Mouse (Mus musculus): Measurements from ENCODE around the gene Gm5089. TPM values are rescaled to one million over a fixed set of nuclear protein-coding genes. Genes with fewer than 3 reads are reported as not detected.

Gene Gm5089
- polyA plus RNA-seq, 1 experiment, result not detected

DNA sequence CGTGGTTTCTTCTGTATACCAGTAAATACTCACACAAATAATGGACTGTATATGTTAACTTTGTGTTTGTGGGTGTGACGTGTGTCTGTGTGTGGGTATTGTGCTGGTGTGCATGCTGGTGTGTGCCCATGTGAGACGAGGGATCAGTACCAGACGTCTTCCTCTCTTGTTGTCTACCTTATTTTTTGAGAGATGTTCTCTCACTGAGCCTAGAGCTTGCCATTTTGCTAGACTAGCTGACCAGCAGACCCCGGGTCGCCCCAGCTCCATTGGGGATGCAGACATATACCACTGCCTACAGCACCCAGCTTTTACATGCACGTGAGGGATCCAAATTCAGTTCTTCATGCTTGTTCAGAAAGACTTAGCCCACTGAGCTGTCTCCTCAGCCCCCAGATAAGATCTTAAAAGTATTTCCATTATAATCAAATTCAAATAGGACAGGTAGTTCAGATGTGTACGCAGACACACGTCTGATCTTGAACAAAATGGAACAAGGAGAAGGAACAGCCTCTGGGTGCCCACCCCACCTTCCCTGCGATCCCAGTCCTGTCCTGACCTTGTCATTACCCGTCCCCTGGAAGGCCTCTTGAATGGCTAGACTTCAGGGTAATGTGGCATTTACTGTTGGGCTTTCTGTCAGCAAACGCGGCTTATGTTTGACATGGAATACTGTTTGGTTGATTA, 61.1 kb downstream of the Gm5089 start:
- no peak overlapping the region for H3ac ChIP-seq (ENCODE audit: control insufficient read depth, insufficient read length)
- no peak overlapping the region for H3K4me2 ChIP-seq (ENCODE audit: low read depth)
- TF ChIP-seq TCF12 (IDR thresholded peaks at IDR 0.05; ENCODE audit: insufficient read depth, poor library complexity, severe bottlenecking), result no peak
- TF ChIP-seq POLR2A (IDR thresholded peaks at IDR 0.05; ENCODE audit: insufficient read length, low read depth), result no peak
- TF ChIP-seq MYOD1 (IDR thresholded peaks at IDR 0.05; ENCODE audit: control insufficient read depth in 1 of 3, insufficient read length in 2 of 3, low read depth in 2 of 3), result no peak
- no peak for TF ChIP-seq REST (IDR thresholded peaks at IDR 0.05; ENCODE audit: insufficient read depth, insufficient read length)
- no peak for TF ChIP-seq USF1 (IDR thresholded peaks at IDR 0.05; ENCODE audit: low read depth)
- no peak for TF ChIP-seq MYOG (IDR thresholded peaks at IDR 0.05; ENCODE audit: control insufficient read depth in 1 of 3, insufficient read depth in 1 of 3, insufficient read length in 2 of 3, low read depth in 2 of 3)
- TF ChIP-seq SRF (IDR thresholded peaks at IDR 0.05; ENCODE audit: control insufficient read depth, insufficient read length, low read depth), result no peak
- TF ChIP-seq POLR2AphosphoS2 (IDR thresholded peaks at IDR 0.05; ENCODE audit: insufficient read length, low read depth), result no peak
- TF ChIP-seq TCF3 (IDR thresholded peaks at IDR 0.05; ENCODE audit: insufficient read length, low read depth), result no peak
- TF ChIP-seq E2F4 (IDR thresholded peaks at IDR 0.05; ENCODE audit: insufficient read depth), result no peak
- no peak for TF ChIP-seq MAX (IDR thresholded peaks at IDR 0.05; ENCODE audit: low read depth)
- no peak for TF ChIP-seq CEBPB (IDR thresholded peaks at IDR 0.05; ENCODE audit: insufficient read depth, poor library complexity, severe bottlenecking)
- H3K27me3 ChIP-seq (ENCODE audit: control insufficient read depth, insufficient read depth, insufficient read length), result no peaks in the 10 kb centered on the region
- H3K4me3 ChIP-seq, result no peak overlapping the region
- H3K79me2 ChIP-seq (ENCODE audit: control insufficient read depth, insufficient read depth), result no peaks in the 10 kb centered on the region
- H3K36me3 ChIP-seq (ENCODE audit: control insufficient read depth, insufficient read depth), result no peaks in the 10 kb centered on the region

DNA sequence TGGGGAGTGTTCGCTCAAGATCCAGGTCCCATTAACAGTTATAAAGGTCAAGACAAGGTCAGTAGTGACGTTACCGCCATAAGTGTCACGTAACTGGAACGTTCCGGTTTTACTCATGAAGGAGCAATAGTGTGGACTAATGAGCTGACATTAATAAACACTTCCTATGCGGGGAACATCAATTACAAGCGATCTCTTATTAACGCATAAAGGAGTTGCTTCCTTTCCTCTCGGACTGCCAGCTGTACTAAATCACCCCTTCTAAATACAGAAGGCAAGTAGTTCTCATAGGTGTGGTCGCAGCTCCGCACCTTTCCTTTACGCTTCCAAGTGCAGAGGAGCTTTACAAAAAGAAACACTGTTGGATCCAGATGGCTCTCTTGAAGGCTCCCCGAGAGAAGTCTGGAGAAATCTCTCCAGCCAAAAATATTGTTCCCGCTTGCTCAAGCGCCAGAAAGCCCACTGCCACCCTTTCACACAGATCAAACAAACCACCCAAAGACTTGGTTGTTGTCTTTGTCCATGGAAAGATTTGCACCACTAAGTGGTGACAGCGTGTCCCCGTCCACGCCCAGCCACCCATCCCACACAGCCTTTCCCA, 62.4 kb downstream of the Gm5089 start:
- Histone ChIP-seq H3ac (ENCODE audit: control insufficient read depth, insufficient read length) (no peak overlapping the region), H3K4me2 (ENCODE audit: low read depth) (no peak overlapping the region), H3K4me3 (no peak overlapping the region), H3K79me2 (ENCODE audit: control insufficient read depth, insufficient read depth) (no peaks in the 10 kb centered on the region), H3K36me3 (ENCODE audit: control insufficient read depth, insufficient read depth) (no peaks in the 10 kb centered on the region), H3K27me3 (ENCODE audit: control insufficient read depth, insufficient read depth, insufficient read length) (no peaks in the 10 kb centered on the region)
- TF ChIP-seq POLR2A (IDR thresholded peaks at IDR 0.05; ENCODE audit: insufficient read length, low read depth), result no peak
- TF ChIP-seq MYOD1 (IDR thresholded peaks at IDR 0.05; ENCODE audit: control insufficient read depth in 1 of 3, insufficient read length in 2 of 3, low read depth in 2 of 3), result no peak
- TF ChIP-seq TCF3 (IDR thresholded peaks at IDR 0.05; ENCODE audit: insufficient read length, low read depth), result no peak
- no peak for TF ChIP-seq SRF (IDR thresholded peaks at IDR 0.05; ENCODE audit: control insufficient read depth, insufficient read length, low read depth)
- TF ChIP-seq POLR2AphosphoS2 (IDR thresholded peaks at IDR 0.05; ENCODE audit: insufficient read length, low read depth), result no peak
- TF ChIP-seq E2F4 (IDR thresholded peaks at IDR 0.05; ENCODE audit: insufficient read depth), result no peak
- no peak for TF ChIP-seq TCF12 (IDR thresholded peaks at IDR 0.05; ENCODE audit: insufficient read depth, poor library complexity, severe bottlenecking)

DNA sequence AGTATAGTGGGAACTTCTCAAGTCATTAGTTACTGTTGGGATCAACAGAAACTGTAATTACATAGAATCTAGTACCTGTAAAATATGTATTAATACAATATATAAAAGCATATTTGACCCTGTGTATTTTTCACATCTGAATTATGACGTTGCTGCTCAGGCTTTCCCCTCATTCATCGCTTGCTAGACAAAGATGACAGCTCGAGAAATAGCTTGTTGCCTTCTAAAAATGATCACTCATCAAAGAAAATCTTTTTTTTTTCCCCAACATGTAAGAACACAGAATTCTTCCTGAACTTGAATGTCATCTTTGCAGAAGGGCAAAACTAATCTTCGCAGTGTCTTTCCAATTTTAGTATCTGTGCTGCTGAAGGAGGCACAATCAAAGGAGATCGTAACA, 63.1 kb downstream of the Gm5089 start:
- Histone ChIP-seq H3K36me3 (ENCODE audit: control insufficient read depth, insufficient read depth) (no peaks in the 10 kb centered on the region), H3K4me3 (no peak overlapping the region), H3ac (ENCODE audit: control insufficient read depth, insufficient read length) (no peak overlapping the region), H3K4me2 (ENCODE audit: low read depth) (no peak overlapping the region), H3K27me3 (ENCODE audit: control insufficient read depth, insufficient read depth, insufficient read length) (no peaks in the 10 kb centered on the region), H3K79me2 (ENCODE audit: control insufficient read depth, insufficient read depth) (no peaks in the 10 kb centered on the region)
- TF ChIP-seq E2F4 (IDR thresholded peaks at IDR 0.05; ENCODE audit: insufficient read depth) (no peak), POLR2AphosphoS2 (IDR thresholded peaks at IDR 0.05; ENCODE audit: insufficient read length, low read depth) (no peak), TCF3 (IDR thresholded peaks at IDR 0.05; ENCODE audit: insufficient read length, low read depth) (no peak), REST (IDR thresholded peaks at IDR 0.05; ENCODE audit: insufficient read depth, insufficient read length) (no peak), MAX (IDR thresholded peaks at IDR 0.05; ENCODE audit: low read depth) (no peak), MYOD1 (IDR thresholded peaks at IDR 0.05; ENCODE audit: control insufficient read depth in 1 of 3, insufficient read length in 2 of 3, low read depth in 2 of 3) (no peak), USF1 (IDR thresholded peaks at IDR 0.05; ENCODE audit: low read depth) (no peak), POLR2A (IDR thresholded peaks at IDR 0.05; ENCODE audit: insufficient read length, low read depth) (no peak)

DNA sequence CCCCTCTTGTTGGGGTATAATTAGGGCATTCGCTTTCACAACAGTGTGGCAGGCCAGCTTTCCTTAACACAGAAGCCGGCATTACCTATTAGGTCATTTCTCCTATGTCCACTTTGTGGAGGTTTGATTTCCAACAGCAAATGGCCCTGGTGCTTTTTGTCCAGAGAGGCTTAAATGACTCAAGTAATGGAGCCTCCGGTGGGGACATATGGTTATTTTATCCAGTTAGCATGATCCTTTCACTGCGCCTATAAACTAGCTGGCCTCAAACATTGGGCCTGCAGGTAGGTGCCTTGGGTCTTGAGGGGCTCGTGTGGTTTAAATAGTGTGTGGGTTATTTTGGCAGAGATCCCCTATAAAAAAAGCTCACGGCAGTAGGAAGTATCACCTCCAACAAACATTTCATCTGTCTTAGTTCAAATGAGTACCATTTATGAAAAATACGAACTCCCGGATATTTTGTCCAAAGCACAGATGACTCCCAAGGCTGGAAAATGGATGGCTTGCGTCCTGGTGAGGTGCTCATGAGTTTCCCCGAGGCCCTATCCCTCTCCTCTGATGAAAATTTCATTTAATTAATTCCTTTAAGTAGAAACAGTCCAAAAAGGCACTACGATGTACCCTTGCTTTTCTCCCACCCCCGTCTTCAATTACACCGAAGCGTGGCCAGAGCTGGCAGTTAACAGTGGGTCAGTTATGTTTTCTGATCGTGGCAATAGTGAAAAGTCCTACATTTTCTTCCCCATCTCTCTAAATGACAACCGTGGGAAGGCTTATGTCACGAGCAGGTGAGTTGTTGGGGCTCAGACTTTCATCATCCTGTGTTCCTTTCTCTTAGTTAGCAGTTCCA, 64.4 kb downstream of the Gm5089 start:
- TF ChIP-seq SRF (IDR thresholded peaks at IDR 0.05; ENCODE audit: control insufficient read depth, insufficient read length, low read depth), result no peak
- TF ChIP-seq MYOG (IDR thresholded peaks at IDR 0.05; ENCODE audit: control insufficient read depth in 1 of 3, insufficient read depth in 1 of 3, insufficient read length in 2 of 3, low read depth in 2 of 3), result no peak
- no peak for TF ChIP-seq POLR2AphosphoS2 (IDR thresholded peaks at IDR 0.05; ENCODE audit: insufficient read length, low read depth)
- no peak for TF ChIP-seq E2F4 (IDR thresholded peaks at IDR 0.05; ENCODE audit: insufficient read depth)
- TF ChIP-seq TCF3 (IDR thresholded peaks at IDR 0.05; ENCODE audit: insufficient read length, low read depth), result no peak
- no peak for TF ChIP-seq CEBPB (IDR thresholded peaks at IDR 0.05; ENCODE audit: insufficient read depth, poor library complexity, severe bottlenecking)
- no peak for TF ChIP-seq REST (IDR thresholded peaks at IDR 0.05; ENCODE audit: insufficient read depth, insufficient read length)
- no peak for TF ChIP-seq MYOD1 (IDR thresholded peaks at IDR 0.05; ENCODE audit: control insufficient read depth in 1 of 3, insufficient read length in 2 of 3, low read depth in 2 of 3)
- TF ChIP-seq TCF12 (IDR thresholded peaks at IDR 0.05; ENCODE audit: insufficient read depth, poor library complexity, severe bottlenecking), result no peak
- TF ChIP-seq POLR2A (IDR thresholded peaks at IDR 0.05; ENCODE audit: insufficient read length, low read depth), result no peak
- TF ChIP-seq USF1 (IDR thresholded peaks at IDR 0.05; ENCODE audit: low read depth), result no peak
- TF ChIP-seq MAX (IDR thresholded peaks at IDR 0.05; ENCODE audit: low read depth), result no peak
- no peak overlapping the region for H3K4me2 ChIP-seq (ENCODE audit: low read depth)
- no peak overlapping the region for H3K4me3 ChIP-seq
- no peaks in the 10 kb centered on the region for H3K27me3 ChIP-seq (ENCODE audit: control insufficient read depth, insufficient read depth, insufficient read length)
- no peak overlapping the region for H3ac ChIP-seq (ENCODE audit: control insufficient read depth, insufficient read length)
- H3K36me3 ChIP-seq (ENCODE audit: control insufficient read depth, insufficient read depth), result no peaks in the 10 kb centered on the region
- H3K79me2 ChIP-seq (ENCODE audit: control insufficient read depth, insufficient read depth), result no peaks in the 10 kb centered on the region
